8 mouse cellular contexts compared by ENCODE assay signal in the genomic region with DNA sequence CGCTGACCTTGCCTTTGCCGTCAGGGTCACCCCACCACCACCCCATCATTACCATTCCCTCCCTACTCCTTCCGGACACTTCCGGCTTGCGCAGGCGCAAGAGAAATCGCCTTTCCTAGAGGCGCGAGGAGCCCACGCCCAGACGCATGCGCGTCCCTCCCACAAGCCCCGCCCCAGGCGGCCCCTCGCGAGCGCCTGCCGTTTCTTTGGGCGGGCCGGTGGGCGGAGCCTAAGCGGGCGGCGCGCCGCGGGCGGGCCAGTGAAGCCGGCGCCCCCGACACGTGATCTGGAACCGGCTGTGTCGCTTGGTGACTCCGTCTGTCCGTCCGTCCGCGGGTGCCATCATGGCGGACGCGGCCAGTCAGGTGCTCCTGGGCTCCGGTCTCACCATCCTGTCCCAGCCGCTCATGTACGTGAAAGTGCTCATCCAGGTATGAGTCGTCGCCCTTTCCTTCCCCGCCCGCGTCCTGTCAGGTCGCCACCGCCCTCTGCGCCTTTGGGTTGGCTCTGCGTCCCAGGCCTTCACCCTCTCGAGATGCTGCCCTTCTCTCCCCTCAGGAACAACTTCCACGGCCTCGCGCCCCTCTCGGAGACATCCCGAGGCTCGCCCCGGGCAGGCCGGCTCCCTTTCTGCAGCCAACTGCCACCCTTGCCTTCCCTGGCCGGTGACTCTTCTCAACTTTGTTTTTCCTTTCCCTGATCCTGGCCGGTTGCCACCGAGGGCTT. TPM values are rescaled to one million over a fixed set of nuclear protein-coding genes. Genes with fewer than 3 reads are reported as not detected.
DNase-seq lines count a peak whose midpoint lies in the region; ATAC-seq and TF ChIP-seq lines count a peak whose summit lies in the region.

A gene (plus strand): TSS at position 201 of the 726 bp plus-strand sequence.

- H3K79me3 ChIP-seq in C2C12 (ENCODE audit: low read depth), result peaks cover 39% of the 10 kb centered on the region

- no peaks in the 10 kb centered on the region for H3K9me3 ChIP-seq in erythroblast, embryonic 14.5 days (ENCODE audit: control insufficient read depth, low read length)
- H3K9me3 ChIP-seq in heart, embryonic 11.5 days (replicated peaks; ENCODE audit: control insufficient read depth, low read length), result no peaks in the 10 kb centered on the region
- no peaks in the 10 kb centered on the region for H3K9me3 ChIP-seq in kidney, embryonic 16.5 days (ENCODE audit: low read length)

- TF ChIP-seq POLR2A in brain, embryonic 14.5 days (IDR thresholded peaks at IDR 0.05; ENCODE audit: borderline replicate concordance, extremely low read depth, insufficient read depth, insufficient read length, poor library complexity, severe bottlenecking), result peak; percentile 61
- peak; percentile 93 for TF ChIP-seq POLR2A in liver, adult 2 months (IDR thresholded peaks at IDR 0.05; ENCODE audit: extremely low read depth, insufficient read depth, low read length)
- peak; percentile 92 for TF ChIP-seq POLR2A in myocyte (IDR thresholded peaks at IDR 0.05; ENCODE audit: insufficient read length, low read depth)

- H3K4me3 ChIP-seq in C2C12 (ENCODE audit: insufficient read depth, poor library complexity, severe bottlenecking) (peak within 1 kb of the TSS; percentile 92), myocyte (peak within 1 kb of the TSS; percentile 90)
- H3K4me3 ChIP-seq in erythroblast, embryonic 14.5 days (replicated peaks), result peak within 1 kb of the TSS; percentile 89
- H3K4me3 ChIP-seq in heart, embryonic 11.5 days (ENCODE audit: low read depth, low read length), result peak within 1 kb of the TSS; percentile 93
- H3K4me3 ChIP-seq in kidney, embryonic 16.5 days (ENCODE audit: low read length), result peak within 1 kb of the TSS; percentile 97
- H3K4me3 ChIP-seq in liver, adult 2 months (ENCODE audit: insufficient read depth, low read depth, low read length), result peak within 1 kb of the TSS; percentile 89

- H3K9ac ChIP-seq in heart, embryonic 11.5 days (ENCODE audit: low read depth, low read length), result peak within 1 kb of the TSS; percentile 93
- H3K9ac ChIP-seq in kidney, embryonic 16.5 days (replicated peaks; ENCODE audit: low read length), result peak within 1 kb of the TSS; percentile 94
- peak within 1 kb of the TSS; percentile 95 for H3K9ac ChIP-seq in liver, adult 2 months (ENCODE audit: low read depth, low read length)

- H3K36me3 ChIP-seq in C2C12 (ENCODE audit: control insufficient read depth, insufficient read depth) (peaks cover 31% of the 10 kb centered on the region), myocyte (ENCODE audit: control insufficient read depth, insufficient read depth) (peaks cover 13% of the 10 kb centered on the region)
- H3K36me3 ChIP-seq in erythroblast, embryonic 14.5 days (ENCODE audit: control insufficient read depth), result peaks cover 29% of the 10 kb centered on the region
- H3K36me3 ChIP-seq in heart, embryonic 11.5 days (ENCODE audit: control insufficient read depth, insufficient read depth, low read length), result peaks cover 9% of the 10 kb centered on the region
- peaks cover 21% of the 10 kb centered on the region for H3K36me3 ChIP-seq in kidney, embryonic 16.5 days (ENCODE audit: insufficient read depth, low read length)
- peaks cover 25% of the 10 kb centered on the region for H3K36me3 ChIP-seq in liver, adult 2 months (ENCODE audit: control insufficient read depth, insufficient read depth, low read length)
- H3K36me3 ChIP-seq in splenic B cell, adult 2 months (ENCODE audit: control insufficient read depth, insufficient read depth, low read length, poor library complexity, severe bottlenecking), result no peaks in the 10 kb centered on the region

- H3K27me3 ChIP-seq in C2C12 (ENCODE audit: control insufficient read depth, insufficient read depth, insufficient read length) (no peaks in the 10 kb centered on the region), myocyte (ENCODE audit: control insufficient read depth, insufficient read depth, insufficient read length) (no peaks in the 10 kb centered on the region)
- H3K27me3 ChIP-seq in erythroblast, embryonic 14.5 days (ENCODE audit: control insufficient read depth), result no peaks in the 10 kb centered on the region
- no peaks in the 10 kb centered on the region for H3K27me3 ChIP-seq in heart, embryonic 11.5 days (ENCODE audit: control insufficient read depth, insufficient read depth, low read length)
- no peaks in the 10 kb centered on the region for H3K27me3 ChIP-seq in kidney, embryonic 16.5 days (ENCODE audit: insufficient read depth, low read length)
- H3K27me3 ChIP-seq in liver, adult 2 months (ENCODE audit: control insufficient read depth, insufficient read depth, low read length), result no peaks in the 10 kb centered on the region
- H3K27me3 ChIP-seq in splenic B cell, adult 2 months (ENCODE audit: control insufficient read depth, insufficient read depth, low read length, poor library complexity, severe bottlenecking), result no peaks in the 10 kb centered on the region

- H3K79me2 ChIP-seq in C2C12 (ENCODE audit: control insufficient read depth, insufficient read depth), result peaks cover 45% of the 10 kb centered on the region
- peaks cover 3% of the 10 kb centered on the region; the same call in 1 of the 2 replicates for H3K79me2 ChIP-seq in liver, adult 2 months (ENCODE audit: control insufficient read depth, insufficient read depth, low read length)
- H3K79me2 ChIP-seq in myocyte (ENCODE audit: control insufficient read depth, insufficient read depth), result peaks cover 42% of the 10 kb centered on the region

- TF ChIP-seq CTCF in C2C12 (IDR thresholded peaks at IDR 0.05; ENCODE audit: control insufficient read depth, insufficient read depth, insufficient read length), result no peak
- TF ChIP-seq CTCF in brain, embryonic 14.5 days (IDR thresholded peaks at IDR 0.05; ENCODE audit: borderline replicate concordance, extremely low read depth, insufficient read depth, insufficient read length), result no peak
- TF ChIP-seq CTCF in liver, adult 2 months (IDR thresholded peaks at IDR 0.05; ENCODE audit: low read depth, low read length), result no peak

- peak; percentile 99 for DNase-seq in brain, embryonic 14.5 days (ENCODE audit: low read depth)
- peak; percentile 87 for DNase-seq in liver, adult 2 months (ENCODE audit: extremely low read depth, low read depth, low spot score)
- peak; percentile 98 for DNase-seq in splenic B cell, adult 2 months (ENCODE audit: low read depth, low spot score)

- peak within 1 kb of the TSS; percentile 65 for H3K4me2 ChIP-seq in heart, embryonic 11.5 days
- peak within 1 kb of the TSS; percentile 66 for H3K4me2 ChIP-seq in kidney, embryonic 16.5 days (replicated peaks; ENCODE audit: low read depth, low read length)
- H3K4me2 ChIP-seq in myocyte (ENCODE audit: low read depth), result peak within 1 kb of the TSS; percentile 94

- peaks cover 46% of the 10 kb centered on the region for H3K4me1 ChIP-seq in erythroblast, embryonic 14.5 days (ENCODE audit: control insufficient read depth)
- 0 out of 2 replicates have a peak, but pooled peaks cover 3% of the 10 kb centered on the region for H3K4me1 ChIP-seq in heart, embryonic 11.5 days (ENCODE audit: control insufficient read depth, insufficient read depth, low read length)
- H3K4me1 ChIP-seq in kidney, embryonic 16.5 days (ENCODE audit: insufficient read depth, low read length), result peaks cover 10% of the 10 kb centered on the region
- peaks cover 15% of the 10 kb centered on the region for H3K4me1 ChIP-seq in liver, adult 2 months (ENCODE audit: control insufficient read depth, insufficient read depth, low read length)

- peak; percentile 95 for ATAC-seq in heart, embryonic 11.5 days (replicated peaks; ENCODE audit: insufficient number of reproducible peaks, low FRiP score, low TSS enrichment)
- peak; percentile 99 for ATAC-seq in kidney, embryonic 16.5 days (ENCODE audit: low FRiP score, low TSS enrichment)

- H3ac ChIP-seq in C2C12 (ENCODE audit: control insufficient read depth, insufficient read length, low read depth) (peak within 1 kb of the TSS; percentile 79), myocyte (ENCODE audit: control insufficient read depth, insufficient read length) (peak within 1 kb of the TSS; percentile 51)

- peak within 1 kb of the TSS; percentile 89 for H3K27ac ChIP-seq in heart, embryonic 11.5 days (ENCODE audit: low read depth, low read length)
- peak within 1 kb of the TSS; percentile 86 for H3K27ac ChIP-seq in kidney, embryonic 16.5 days (ENCODE audit: low read length)
- peak within 1 kb of the TSS; percentile 93 for H3K27ac ChIP-seq in liver, adult 2 months (replicated peaks; ENCODE audit: insufficient read depth, low read depth, low read length)

- WGBS in heart, embryonic 11.5 days (ENCODE audit: insufficient replicate concordance), result under 1% methylated on average over 63 of the region's 67 CpGs
- under 1% methylated on average over 66 of the region's 67 CpGs for whole genome bisulfite sequencing in kidney, embryonic 16.5 days
- under 1% methylated on average over 66 of the region's 67 CpGs for WGBS in liver, adult 2 months

TF ChIP-seq in C2C12, 6 proteins besides CTCF, POLR2A, EP300 and RAD21:
- no peak for TF ChIP-seq MYOG (IDR thresholded peaks at IDR 0.05; ENCODE audit: control insufficient read depth, extremely low read depth, insufficient read length)
- peak; percentile 87 for TF ChIP-seq USF1 (IDR thresholded peaks at IDR 0.05; ENCODE audit: low read depth)
- peak; percentile 66 for TF ChIP-seq MAX (IDR thresholded peaks at IDR 0.05)

TF ChIP-seq in myocyte, 11 proteins besides CTCF, POLR2A, EP300 and RAD21 (continues in another document):
- TF ChIP-seq SRF (IDR thresholded peaks at IDR 0.05; ENCODE audit: control insufficient read depth, insufficient read length, low read depth) (peak; percentile 18), POLR2AphosphoS2 (IDR thresholded peaks at IDR 0.05; ENCODE audit: insufficient read length, low read depth) (peak; percentile 94), REST (IDR thresholded peaks at IDR 0.05; ENCODE audit: insufficient read depth, insufficient read length) (peak; percentile 11), MYOD1 (IDR thresholded peaks at IDR 0.05; ENCODE audit: control insufficient read depth in 1 of 3, insufficient read length in 2 of 3, low read depth in 2 of 3) (peak in 1 of 3 experiments; percentile 27), CEBPB (IDR thresholded peaks at IDR 0.05; ENCODE audit: insufficient read depth, poor library complexity, severe bottlenecking) (no peak), MAX (IDR thresholded peaks at IDR 0.05; ENCODE audit: low read depth) (no peak), TCF12 (IDR thresholded peaks at IDR 0.05; ENCODE audit: insufficient read depth, poor library complexity, severe bottlenecking) (no peak), USF1 (IDR thresholded peaks at IDR 0.05; ENCODE audit: low read depth) (peak; percentile 80)

RNA-seq across cellular contexts. Expression of the gene that starts here (rescaled TPM):
- 146 TPM for polyA plus RNA-seq in C2C12 (2012; fragmentation: generic; extraction: Trizol)
- polyA plus RNA-seq in brain, embryonic 14.5 days (2012; rRNA removed), result 145 and 167 TPM in 2 replicates
- polyA plus RNA-seq in erythroblast, embryonic 14.5 days (2012), result 1.8 and 1.9 TPM in 2 replicates
- 262 and 263 TPM in 2 replicates for polyA plus RNA-seq in heart, embryonic 11.5 days (2014; fragmentation: Nextera tagmentation; extraction: Ambion mirVana)
- 240 and 244 TPM in 2 replicates for polyA plus RNA-seq in kidney, embryonic 16.5 days (2015; fragmentation: Nextera tagmentation; extraction: Ambion mirVana)
- total RNA-seq in liver, adult 2 months (2014; rRNA removed), result 186 TPM in 2 replicates
- 103 and 108 TPM in 2 replicates for polyA plus RNA-seq in liver, adult 2 months (2012; rRNA removed)
- 170 TPM for polyA plus RNA-seq in myocyte (2012; fragmentation: generic; extraction: Trizol)

Comparison
In these comparisons a context has a peak if more than half of its experiments do, and no peak if none do; other contexts are left out.
1. Peak in every context shown above with its lines: DNase-seq, ATAC-seq, H3K4me3 ChIP-seq and H3K27ac ChIP-seq.
2. RNA of the gene that starts here (polyA plus RNA-seq): 262 to 263 TPM in heart, embryonic 11.5 days, 240 to 244 TPM in kidney, embryonic 16.5 days, 170 TPM in myocyte (single experiment), 146 TPM in C2C12 (single experiment), 145 to 167 TPM in brain, embryonic 14.5 days and 103 to 108 TPM in liver, adult 2 months; 1.8 to 1.9 TPM in erythroblast, embryonic 14.5 days; every median in the first group is over 10 times any median in the second.